Mouse (Mus musculus): ENCODE measurements around the gene Tenm1.

Tenm1 gene

GRCm38 (mm10) chrX:43428855-43429263 lies at the start of gene Tenm1:
Gene Tenm1 (minus strand): TSS chrX:43429126.
- DNase-seq (ENCODE audit: low spot score), result no peak

DNA sequence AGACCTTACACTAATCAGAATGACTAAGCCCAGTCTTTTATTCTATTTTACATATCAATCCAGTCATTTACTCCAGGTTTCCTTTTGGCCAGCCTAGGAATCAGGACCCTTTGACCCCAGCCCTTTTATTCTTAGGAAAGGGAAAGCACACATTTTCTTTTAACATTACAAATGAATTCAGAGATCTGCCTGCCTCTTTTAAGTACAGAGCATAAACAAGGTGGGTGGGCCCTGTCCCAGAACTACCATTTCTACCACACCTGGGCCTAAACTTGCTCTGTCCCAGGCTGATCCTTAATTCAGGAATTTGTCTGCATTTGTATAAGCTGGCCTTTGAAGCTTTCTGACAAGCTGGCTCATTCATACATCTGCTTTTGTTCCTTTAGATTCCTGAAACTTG lies 38.4 kb upstream of the Tenm1 start:
- DNase-seq (ENCODE audit: low spot score), result no peak

DNA sequence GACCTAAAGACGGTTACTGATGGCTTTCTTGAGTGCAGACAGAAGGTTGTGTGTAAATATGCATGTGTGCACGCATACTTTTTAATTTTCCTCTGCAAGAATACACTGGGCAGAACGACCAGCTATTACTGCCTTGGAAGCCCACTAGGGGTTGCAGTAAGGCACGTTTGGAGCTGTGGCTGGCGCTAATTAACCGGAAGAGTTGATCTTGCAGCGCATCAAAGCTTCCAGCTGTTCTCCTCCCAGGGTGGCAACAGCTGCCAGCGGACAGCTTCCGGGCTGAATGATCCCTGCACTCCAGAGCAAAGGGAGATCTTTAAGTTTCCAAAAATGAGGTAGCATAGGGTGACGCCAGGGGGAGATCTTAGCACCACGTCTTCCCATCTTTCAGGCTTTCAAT lies 1.7 kb upstream of the Tenm1 start:
- DNase-seq (ENCODE audit: low spot score), result no peak

DNA sequence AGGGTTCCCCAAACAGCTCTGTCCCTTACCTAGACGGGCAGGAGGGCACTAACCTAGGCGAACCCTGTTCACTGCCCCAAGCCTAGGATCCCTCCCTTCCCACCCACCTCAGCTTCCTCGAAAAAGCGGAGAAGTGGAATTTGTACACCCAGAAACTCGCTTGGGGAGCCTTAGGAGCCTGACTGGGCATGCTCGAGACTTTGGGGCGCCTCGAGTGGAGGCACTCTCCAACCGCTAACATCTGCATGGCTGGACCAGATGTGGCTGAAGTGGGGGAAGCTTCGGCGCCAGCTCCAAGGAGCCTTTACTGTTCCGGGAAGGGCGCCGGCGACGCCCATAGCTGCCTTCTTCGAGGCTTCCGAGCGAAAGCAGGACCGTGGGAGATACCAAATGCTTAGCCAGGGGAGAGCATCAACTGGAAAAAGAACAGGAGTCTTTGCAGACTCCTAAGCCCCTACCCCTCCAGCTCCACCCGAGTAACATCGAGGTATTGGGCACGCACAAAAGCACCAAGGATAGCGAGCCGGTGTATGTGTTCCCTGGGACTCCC lies 1.1 kb upstream of the Tenm1 start:
- DNase-seq (ENCODE audit: low spot score), result no peak

- no peak for DNase-seq (ENCODE audit: low spot score)
Measured at GRCm38 (mm10) chrX:43429337-43429736, 411 bp upstream of the Tenm1 start.

- no peak for DNase-seq (ENCODE audit: low spot score)
Measured at GRCm38 (mm10) chrX:43427961-43428365, 963 bp downstream of the Tenm1 start.

DNA sequence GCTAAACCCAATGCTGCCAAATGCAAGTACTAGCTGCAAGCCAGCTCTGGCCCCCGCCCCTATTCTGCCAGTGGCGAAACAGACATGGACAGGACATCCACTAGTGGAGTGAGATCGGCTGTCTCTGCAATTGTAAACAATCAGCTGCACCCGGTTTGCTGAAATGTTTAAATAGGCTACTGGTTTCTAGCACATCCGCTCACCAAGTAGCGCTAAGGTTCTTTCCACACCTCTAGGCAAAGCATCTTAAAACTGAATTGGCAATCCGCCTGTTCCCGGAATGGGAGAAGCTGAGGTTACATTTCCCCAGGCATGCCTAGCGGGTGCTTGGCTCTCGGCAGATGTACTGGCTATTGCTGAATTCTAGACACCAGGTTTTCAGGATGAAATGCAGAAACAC lies 1.8 kb downstream of the Tenm1 start:
- no peak for DNase-seq (ENCODE audit: low spot score)

DNA sequence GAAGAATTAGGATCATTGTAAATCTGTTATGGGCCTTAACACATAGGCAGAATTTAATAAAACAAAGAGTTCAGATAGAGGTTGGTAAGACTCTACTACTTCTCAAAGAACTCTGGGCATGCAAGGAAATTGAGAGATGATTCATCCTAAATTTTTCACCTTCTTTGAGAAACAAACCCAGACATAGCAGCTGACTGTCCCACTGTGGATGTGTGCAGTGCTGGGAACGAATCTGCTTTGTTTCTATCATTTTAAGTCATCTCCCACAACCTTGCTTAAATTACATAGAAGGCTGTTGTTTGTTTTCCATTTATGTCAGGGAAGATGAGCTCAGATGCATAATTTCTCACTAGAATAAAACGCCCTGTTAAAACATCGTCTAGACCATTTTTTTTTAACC lies 31.0 kb downstream of the Tenm1 start:
- no peak for DNase-seq (ENCODE audit: low spot score)

DNA sequence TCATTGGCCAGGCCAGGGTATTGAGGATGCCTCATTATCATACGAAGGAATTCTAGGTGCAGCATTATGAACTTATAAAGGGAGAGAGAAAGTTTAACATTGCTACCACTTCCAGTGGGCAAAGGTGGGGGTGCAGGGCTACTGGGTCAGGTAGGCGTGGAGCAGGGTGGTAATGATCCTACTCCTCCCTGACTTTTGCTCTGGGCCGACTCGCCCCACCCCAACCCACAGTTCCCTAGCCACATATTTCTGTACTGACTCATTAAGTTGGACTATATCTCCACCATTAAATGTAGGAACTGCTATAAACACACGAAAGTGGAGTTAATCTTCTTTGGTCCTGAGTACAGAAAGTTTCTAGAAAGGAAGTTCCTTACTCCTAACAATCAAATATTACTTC lies 40.8 kb downstream of the Tenm1 start:
- DNase-seq (ENCODE audit: low spot score), result no peak

DNA sequence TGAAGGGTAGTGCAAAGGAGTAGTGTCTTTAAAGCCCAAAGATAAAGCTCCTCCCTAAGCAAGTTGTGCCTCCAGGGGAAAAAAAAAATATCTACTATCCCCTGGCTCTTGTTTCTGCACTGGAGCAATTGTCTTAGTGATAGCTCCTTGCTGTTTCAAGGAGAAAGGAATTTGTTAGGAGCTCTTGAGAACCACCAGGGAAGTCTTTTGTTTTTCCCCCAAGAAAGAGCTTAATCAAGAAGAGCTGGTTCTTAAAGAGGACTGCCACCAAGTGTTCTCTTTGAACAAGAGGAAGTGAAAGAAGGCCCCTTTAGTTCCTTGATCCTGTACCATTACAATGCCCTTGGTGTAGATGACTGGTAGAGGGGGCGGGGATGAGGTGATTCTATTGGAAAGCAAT lies 56.4 kb downstream of the Tenm1 start:
- no peak for DNase-seq (ENCODE audit: low spot score)

- no peak for DNase-seq (ENCODE audit: low spot score)
Measured at GRCm38 (mm10) chrX:43319351-43319750, 109.6 kb downstream of the Tenm1 start.

DNA sequence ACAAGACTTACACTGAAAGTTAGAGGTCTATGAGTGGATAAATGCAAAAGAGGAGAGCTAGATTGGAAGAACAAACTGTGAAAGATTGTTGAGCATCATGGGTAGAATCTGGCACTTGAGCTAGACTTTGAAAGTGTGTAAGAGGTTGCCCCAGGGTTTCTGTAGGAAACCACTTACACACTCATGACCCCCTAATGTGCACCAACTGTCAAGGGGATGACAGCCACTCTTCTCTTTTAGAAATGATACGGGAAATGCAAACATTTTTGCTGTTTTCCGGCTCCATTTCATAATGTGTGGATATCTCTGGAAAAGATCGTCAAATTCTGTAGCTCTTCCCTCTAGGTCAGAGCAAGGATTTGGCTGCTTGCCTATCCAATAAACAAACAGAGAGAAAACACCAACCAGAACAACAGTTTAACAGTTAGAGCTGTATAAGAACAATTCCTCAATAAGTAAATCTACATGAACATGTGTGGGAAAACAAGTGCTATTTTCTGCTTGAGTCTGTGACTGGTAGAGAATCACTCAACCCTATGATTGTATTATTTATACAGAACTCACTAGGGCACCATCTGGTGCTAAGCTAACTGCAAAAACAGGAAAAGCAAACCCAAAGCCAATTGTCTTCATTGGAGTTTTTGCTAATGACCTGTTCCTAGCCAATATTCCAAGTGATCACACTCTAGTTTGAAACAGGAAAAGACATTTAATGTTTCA lies 111.0 kb downstream of the Tenm1 start:
- DNase-seq (ENCODE audit: low spot score), result no peak

DNA sequence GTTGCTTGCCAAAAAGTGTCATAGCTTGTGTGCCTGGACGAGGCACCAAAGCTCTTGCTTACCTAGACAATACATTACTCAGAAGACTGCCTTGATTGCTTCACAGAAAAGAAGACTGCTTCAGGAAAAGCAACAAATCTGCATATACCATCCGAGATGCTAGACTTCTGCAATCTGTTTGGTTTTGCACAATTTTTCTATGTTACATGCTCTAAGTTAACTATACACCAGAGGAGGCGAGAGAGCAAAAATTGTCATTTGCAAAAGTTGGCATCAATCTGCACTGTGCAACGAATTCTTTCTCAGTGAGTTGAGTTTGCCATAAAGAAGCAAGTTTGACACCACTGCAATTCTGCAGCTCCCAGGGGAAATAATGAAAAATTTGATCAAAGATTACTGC lies 193.1 kb downstream of the Tenm1 start:
- DNase-seq (ENCODE audit: low spot score), result no peak

GRCm38 (mm10) chrX:43205003-43205402 lies 223.9 kb downstream of the Tenm1 start:
- no peak for DNase-seq (ENCODE audit: low spot score)

DNA sequence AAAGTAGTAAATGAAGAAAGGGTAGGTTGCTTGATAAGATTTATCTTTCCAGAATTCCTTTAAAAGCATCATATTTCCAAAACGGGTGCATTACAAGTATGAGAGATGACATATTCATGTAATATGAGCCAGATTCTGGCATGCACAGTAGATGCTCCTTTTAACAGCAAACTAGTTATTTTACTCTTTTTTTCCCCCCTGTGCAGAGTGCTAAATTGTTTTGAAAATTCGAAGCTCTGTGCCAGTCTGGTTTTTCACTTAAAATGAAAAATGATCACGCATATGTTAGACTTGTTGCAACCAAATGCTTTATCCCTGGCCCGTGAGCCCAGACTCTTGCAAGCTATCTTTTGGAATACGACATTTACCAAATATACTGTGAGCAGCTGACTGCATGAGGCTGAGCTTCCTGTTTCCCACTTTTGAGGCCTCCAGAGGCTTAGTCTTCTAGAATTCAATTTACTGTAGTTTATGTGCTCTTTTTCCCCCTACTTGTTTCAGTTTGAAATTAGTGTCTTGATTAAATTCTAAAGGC lies 226.6 kb downstream of the Tenm1 start:
- no peak for DNase-seq (ENCODE audit: low spot score)

DNA sequence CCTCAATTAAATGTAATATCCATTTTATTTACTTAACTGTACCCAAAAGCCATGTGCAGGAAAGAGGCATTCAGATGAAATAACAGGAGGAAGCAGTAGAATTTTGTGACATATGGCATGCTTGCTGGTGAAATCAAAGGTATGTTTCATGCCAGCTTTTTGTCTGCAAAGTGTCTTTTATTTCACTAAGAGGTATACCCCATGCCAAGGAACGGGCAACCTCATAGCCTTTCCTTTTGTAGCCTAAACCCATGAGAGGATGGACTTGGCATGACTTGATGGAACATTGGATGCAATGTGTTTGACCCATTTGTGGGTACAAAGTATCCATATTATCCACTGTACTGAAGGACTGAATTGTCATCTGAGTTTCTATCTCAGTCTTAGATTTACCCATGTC lies 246.0 kb downstream of the Tenm1 start:
- no peak for DNase-seq (ENCODE audit: low spot score)

DNA sequence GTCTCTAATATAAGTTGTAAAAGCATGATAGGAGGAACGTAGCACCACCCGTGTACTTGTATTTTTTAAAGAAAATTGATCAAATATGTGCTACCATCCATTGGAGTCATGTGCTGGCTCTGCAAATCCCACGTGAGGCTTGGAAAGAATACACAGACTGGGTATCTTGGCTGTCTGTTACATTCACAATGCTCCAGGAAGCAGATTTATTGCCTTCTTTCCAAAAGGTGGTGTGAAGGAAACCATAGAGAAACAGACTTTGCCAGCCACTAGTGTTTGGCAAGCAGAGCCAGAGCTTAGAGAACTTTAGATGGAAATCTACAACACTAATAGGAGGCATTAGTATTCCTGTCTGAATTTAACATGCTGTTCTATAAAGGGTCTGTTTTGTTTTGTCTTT lies 277.4 kb downstream of the Tenm1 start:
- DNase-seq (ENCODE audit: low spot score), result no peak

- DNase-seq (ENCODE audit: low spot score), result no peak
Measured at GRCm38 (mm10) chrX:43129696-43130095, 299.2 kb downstream of the Tenm1 start.

GRCm38 (mm10) chrX:43122491-43122890 lies 306.4 kb downstream of the Tenm1 start:
- no peak for DNase-seq (ENCODE audit: low spot score)

GRCm38 (mm10) chrX:43122001-43122400 lies 306.9 kb downstream of the Tenm1 start:
- DNase-seq (ENCODE audit: low spot score), result no peak

- DNase-seq (ENCODE audit: low spot score), result no peak
Measured at GRCm38 (mm10) chrX:42986100-42986499, 442.8 kb downstream of the Tenm1 start.

DNA sequence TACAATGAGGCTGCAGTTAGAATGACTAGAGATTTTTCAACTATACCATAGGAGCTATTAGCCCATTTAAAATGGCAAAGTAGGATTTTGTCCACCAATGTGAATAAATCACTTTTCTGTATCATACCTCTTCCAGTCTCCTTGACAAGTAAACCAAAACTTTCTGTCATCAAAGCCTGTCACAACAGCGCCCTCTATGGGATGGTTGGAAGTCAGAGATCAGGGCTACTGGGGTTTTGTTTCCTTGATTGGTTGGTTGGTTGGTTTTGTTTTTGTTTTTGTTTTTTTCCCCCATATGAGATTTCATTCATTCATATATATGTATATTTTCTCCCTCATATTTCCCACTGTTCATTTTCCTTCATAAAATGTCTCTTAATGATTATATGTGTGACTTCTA lies 455.4 kb downstream of the Tenm1 start:
- DNase-seq (ENCODE audit: low spot score), result no peak

- no peak for DNase-seq (ENCODE audit: low spot score)
Measured at GRCm38 (mm10) chrX:42967611-42968010, 461.3 kb downstream of the Tenm1 start.

DNA sequence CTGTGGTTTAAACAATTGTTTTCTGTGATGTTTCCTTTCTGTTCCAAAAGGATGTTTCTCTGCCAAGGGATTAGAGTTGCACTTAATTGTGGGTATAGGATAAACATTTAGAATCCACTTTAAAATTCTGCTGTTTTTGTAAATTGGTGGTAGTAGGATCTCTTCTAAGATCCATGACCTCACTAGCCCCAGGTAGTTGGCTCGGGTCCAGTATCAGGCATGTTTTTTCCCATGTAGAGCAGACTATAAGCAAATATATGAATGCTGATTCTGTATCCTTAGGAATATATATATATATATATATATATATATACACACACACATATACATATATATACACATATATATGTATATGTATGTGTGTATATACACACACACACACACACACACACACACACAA lies 567.2 kb downstream of the Tenm1 start:
- DNase-seq (ENCODE audit: low spot score), result no peak

All from ovary, adult 18-20 months (tissue).